Mouse (Mus musculus): ENCODE measurements at regions not wholly inside any gene's neighbourhood (a gene's known extent, or its start where the extent isn't known, plus 50 kb on each side); places are given as distances from the start of the nearest gene placed in this dataset.

DNA sequence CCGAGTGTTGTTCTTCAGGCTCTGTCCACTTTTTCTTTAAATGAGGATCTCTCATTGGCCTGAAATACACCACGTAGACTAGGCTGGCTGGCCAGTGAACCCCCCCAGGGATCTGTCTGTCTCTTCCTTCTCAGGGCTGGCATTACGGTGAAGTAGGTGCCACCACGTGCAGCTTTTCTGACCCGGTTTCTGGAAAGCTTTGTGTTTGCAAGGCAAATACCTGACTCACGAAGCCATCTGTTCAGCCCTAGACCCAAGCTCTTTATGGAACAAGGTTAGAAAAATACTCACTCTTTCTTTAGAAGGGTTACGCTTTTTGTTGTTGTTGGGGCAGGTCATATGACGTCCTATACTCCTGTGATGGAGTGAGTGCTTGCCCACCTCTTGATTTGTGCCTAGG, 133.3 kb upstream of the Ptprt start:
- Histone ChIP-seq H3K27me3 (ENCODE audit: control insufficient read depth, insufficient read depth, low read length) (no peaks in the 10 kb centered on the region), H3K4me2 (replicated peaks; ENCODE audit: low read depth) (no peak overlapping the region), H3K9me3 (ENCODE audit: control insufficient read depth, low read length) (no peaks in the 10 kb centered on the region), H3K4me1 (replicated peaks; ENCODE audit: control insufficient read depth, insufficient read depth) (no peaks in the 10 kb centered on the region), H3K9ac (ENCODE audit: low read length) (no peak overlapping the region), H3K4me3 (ENCODE audit: low read depth, low read length) (no peak overlapping the region), H3K27ac (replicated peaks) (no peak overlapping the region), H3K36me3 (ENCODE audit: control insufficient read depth, insufficient read depth, low read length) (no peaks in the 10 kb centered on the region)
- no peak for DNase-seq (ENCODE audit: low spot score)
- 83% methylated on average over 8 of the region's 8 CpGs for WGBS
- TF ChIP-seq CTCF (IDR thresholded peaks at IDR 0.05; ENCODE audit: low read depth) (no peak), EP300 (optimal IDR thresholded peaks at IDR 0.05) (no peak)
- ATAC-seq (ENCODE audit: low FRiP score, low TSS enrichment): no peak

DNA sequence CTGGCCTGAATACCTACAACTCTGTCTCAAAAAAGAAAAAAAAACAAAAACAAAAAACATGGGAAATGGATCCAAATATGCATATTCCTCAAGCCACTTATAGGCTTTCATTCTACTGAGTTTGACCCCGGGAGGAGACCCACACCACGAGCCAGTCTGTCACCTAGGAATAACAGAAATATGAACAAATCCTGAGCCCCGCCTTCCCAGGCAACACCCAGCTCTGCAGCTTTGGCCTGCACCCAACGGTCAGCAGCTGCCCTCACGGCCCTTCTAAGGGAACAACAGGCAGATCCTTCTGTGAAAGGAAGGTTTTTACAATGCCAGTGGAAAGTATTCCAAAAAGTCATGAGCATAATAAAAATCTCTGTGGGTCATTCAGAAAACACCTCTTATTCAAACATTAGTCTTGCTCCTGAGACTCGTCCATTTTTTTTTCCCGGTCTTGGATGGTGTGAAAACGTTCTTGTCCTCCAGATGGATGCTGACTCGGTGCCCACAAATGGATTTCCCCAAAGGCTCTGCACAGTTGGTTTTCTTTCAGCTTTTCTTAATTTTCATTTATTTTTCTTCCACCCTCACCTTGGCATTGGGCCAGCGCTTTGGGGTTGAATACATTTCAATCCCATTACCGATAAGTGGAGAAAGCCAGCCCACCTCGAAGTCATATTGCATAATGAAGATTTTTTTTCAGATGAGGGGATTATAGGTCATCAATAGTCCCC, 130.6 kb upstream of the Ptprt start:
- Histone ChIP-seq H3K4me3 (ENCODE audit: low read depth, low read length) (no peak overlapping the region), H3K4me1 (replicated peaks; ENCODE audit: control insufficient read depth, insufficient read depth) (no peaks in the 10 kb centered on the region), H3K9ac (ENCODE audit: low read length) (no peak overlapping the region), H3K27me3 (ENCODE audit: control insufficient read depth, insufficient read depth, low read length) (no peaks in the 10 kb centered on the region), H3K36me3 (ENCODE audit: control insufficient read depth, insufficient read depth, low read length) (no peaks in the 10 kb centered on the region), H3K9me3 (ENCODE audit: control insufficient read depth, low read length) (no peaks in the 10 kb centered on the region), H3K4me2 (replicated peaks; ENCODE audit: low read depth) (no peak overlapping the region), H3K27ac (replicated peaks) (no peak overlapping the region)
- TF ChIP-seq EP300 (optimal IDR thresholded peaks at IDR 0.05) (no peak), CTCF (IDR thresholded peaks at IDR 0.05; ENCODE audit: low read depth) (no peak)
- DNase-seq (ENCODE audit: low spot score): no peak
- no peak for ATAC-seq (ENCODE audit: low FRiP score, low TSS enrichment)
- WGBS: 48% methylated on average over 12 of the region's 12 CpGs

DNA sequence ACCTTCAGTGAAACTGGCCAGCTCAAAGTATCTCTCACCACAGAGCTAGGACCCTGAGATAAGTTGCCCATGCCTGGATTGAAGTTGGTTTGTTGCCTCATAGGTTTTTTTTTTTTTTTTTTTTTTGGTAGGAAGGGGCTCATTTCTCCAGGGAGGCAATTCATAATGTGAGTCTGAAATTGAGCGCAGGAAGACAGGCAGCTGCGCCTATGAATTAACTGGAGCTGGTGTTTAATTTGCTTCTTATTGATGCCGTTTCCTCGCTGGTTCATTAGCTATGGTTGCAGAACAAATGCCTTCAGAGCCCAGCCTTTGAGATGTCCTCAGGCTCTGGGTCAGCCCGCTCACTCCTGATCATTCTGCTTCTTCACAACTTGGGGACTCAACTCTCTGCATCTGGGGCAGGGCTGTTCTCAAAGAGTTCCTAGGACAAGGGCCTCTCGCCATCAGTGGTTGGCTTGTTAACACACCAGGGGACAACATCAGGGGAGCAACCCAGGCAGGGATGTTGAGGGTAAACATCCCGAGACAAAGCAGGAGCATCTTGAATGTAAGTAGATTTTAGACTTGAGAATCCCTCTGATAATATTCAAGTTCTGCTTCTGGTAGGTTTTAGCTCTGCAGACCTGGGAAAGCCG, 123.3 kb upstream of the Ptprt start:
- no peaks in the 10 kb centered on the region for H3K9me3 ChIP-seq (ENCODE audit: control insufficient read depth, low read length)
- H3K4me3 ChIP-seq (ENCODE audit: low read depth, low read length): no peak overlapping the region
- DNase-seq (ENCODE audit: low spot score) (no peak), ATAC-seq (ENCODE audit: low FRiP score, low TSS enrichment) (no peak)
- H3K4me1 ChIP-seq (replicated peaks; ENCODE audit: control insufficient read depth, insufficient read depth): no peaks in the 10 kb centered on the region
- H3K36me3 ChIP-seq (ENCODE audit: control insufficient read depth, insufficient read depth, low read length): no peaks in the 10 kb centered on the region
- TF ChIP-seq EP300 (optimal IDR thresholded peaks at IDR 0.05) (no peak), CTCF (IDR thresholded peaks at IDR 0.05; ENCODE audit: low read depth) (no peak)
- H3K9ac ChIP-seq (ENCODE audit: low read length): no peak overlapping the region
- H3K4me2 ChIP-seq (replicated peaks; ENCODE audit: low read depth): no peak overlapping the region
- 73% methylated on average over 8 of the region's 8 CpGs for WGBS
- no peak overlapping the region for H3K27ac ChIP-seq (replicated peaks)
- no peaks in the 10 kb centered on the region for H3K27me3 ChIP-seq (ENCODE audit: control insufficient read depth, insufficient read depth, low read length)

DNA sequence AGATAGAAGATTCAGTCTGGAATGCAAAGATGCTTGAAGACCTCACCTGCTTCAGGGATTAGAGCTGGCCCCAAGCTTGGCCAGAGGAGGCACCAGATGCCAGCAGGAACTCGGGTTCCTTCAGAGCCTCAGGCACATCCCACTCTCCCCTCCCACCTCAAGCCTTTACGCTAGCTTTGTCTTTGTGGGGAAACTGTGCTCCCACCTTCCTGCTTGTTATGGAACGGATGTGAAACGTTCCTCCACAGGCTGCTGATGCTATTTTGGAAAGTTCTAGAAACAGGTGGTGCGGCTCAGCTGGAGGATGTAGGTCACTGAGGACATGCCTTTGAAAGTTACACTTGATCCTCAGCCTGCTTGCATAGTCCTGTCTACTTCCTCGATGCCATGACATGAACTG, 120.7 kb upstream of the Ptprt start:
- H3K27ac ChIP-seq (replicated peaks): no peak overlapping the region
- no peaks in the 10 kb centered on the region for H3K4me1 ChIP-seq (replicated peaks; ENCODE audit: control insufficient read depth, insufficient read depth)
- no peak overlapping the region for H3K4me2 ChIP-seq (replicated peaks; ENCODE audit: low read depth)
- whole genome bisulfite sequencing: 76% methylated on average over 6 of the region's 6 CpGs
- no peaks in the 10 kb centered on the region for H3K27me3 ChIP-seq (ENCODE audit: control insufficient read depth, insufficient read depth, low read length)
- no peak for ATAC-seq (ENCODE audit: low FRiP score, low TSS enrichment)
- H3K9me3 ChIP-seq (ENCODE audit: control insufficient read depth, low read length): no peaks in the 10 kb centered on the region
- no peak for TF ChIP-seq EP300 (optimal IDR thresholded peaks at IDR 0.05)
- TF ChIP-seq CTCF (IDR thresholded peaks at IDR 0.05; ENCODE audit: low read depth): no peak
- H3K36me3 ChIP-seq (ENCODE audit: control insufficient read depth, insufficient read depth, low read length): no peaks in the 10 kb centered on the region
- H3K9ac ChIP-seq (ENCODE audit: low read length): no peak overlapping the region
- no peak for DNase-seq (ENCODE audit: low spot score)
- H3K4me3 ChIP-seq (ENCODE audit: low read depth, low read length): no peak overlapping the region

DNA sequence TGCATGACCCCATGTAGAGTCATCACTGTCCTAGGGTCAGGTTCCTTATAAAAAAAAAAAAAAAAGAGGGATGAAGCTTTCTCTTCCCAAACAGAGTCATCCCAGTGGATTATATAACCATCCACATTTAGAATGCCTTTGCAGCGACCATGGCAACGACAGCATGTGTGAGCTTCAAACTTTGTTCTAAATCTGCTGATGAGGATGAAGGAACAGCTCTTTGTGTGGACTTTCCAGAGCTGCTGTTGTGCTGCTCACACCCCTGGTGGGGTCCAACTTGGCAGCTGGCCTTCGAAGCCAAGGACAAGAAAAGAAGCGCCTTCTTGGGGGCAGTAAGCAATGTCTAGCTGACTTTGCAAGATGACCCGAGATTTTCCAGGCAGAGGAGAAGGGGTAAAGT, 115.6 kb upstream of the Ptprt start:
- Histone ChIP-seq H3K27me3 (ENCODE audit: control insufficient read depth, insufficient read depth, low read length) (no peaks in the 10 kb centered on the region), H3K4me2 (replicated peaks; ENCODE audit: low read depth) (no peak overlapping the region), H3K4me1 (replicated peaks; ENCODE audit: control insufficient read depth, insufficient read depth) (no peaks in the 10 kb centered on the region), H3K9me3 (ENCODE audit: control insufficient read depth, low read length) (no peaks in the 10 kb centered on the region), H3K9ac (ENCODE audit: low read length) (no peak overlapping the region), H3K27ac (replicated peaks) (no peak overlapping the region), H3K36me3 (ENCODE audit: control insufficient read depth, insufficient read depth, low read length) (no peaks in the 10 kb centered on the region), H3K4me3 (ENCODE audit: low read depth, low read length) (no peak overlapping the region)
- 73% methylated on average over 5 of the region's 5 CpGs for WGBS
- TF ChIP-seq CTCF (IDR thresholded peaks at IDR 0.05; ENCODE audit: low read depth): no peak
- TF ChIP-seq EP300 (optimal IDR thresholded peaks at IDR 0.05): no peak
- ATAC-seq (ENCODE audit: low FRiP score, low TSS enrichment) (no peak), DNase-seq (ENCODE audit: low spot score) (no peak)

DNA sequence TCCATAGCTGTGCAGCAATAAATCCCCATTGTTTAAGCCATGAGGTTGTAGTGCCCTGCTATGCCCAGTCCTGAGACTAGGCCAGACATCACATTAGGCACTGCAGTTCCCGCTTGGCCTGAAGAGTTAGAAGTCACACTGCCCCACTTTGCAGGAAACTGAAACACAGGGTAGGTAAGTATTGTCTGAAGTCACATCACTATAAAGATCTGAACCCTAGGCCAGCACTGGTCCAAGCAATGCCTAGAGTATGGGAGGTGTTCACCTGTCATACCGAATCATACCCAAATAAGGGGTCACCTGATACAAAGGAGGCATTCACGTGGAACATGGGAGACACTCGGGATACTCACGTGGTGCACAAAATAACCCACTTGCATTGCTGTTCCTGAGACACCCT, 111.6 kb upstream of the Ptprt start:
- Histone ChIP-seq H3K4me1 (replicated peaks; ENCODE audit: control insufficient read depth, insufficient read depth) (no peaks in the 10 kb centered on the region), H3K27me3 (ENCODE audit: control insufficient read depth, insufficient read depth, low read length) (no peaks in the 10 kb centered on the region), H3K4me2 (replicated peaks; ENCODE audit: low read depth) (no peak overlapping the region), H3K9ac (ENCODE audit: low read length) (no peak overlapping the region), H3K27ac (replicated peaks) (no peak overlapping the region), H3K4me3 (ENCODE audit: low read depth, low read length) (no peak overlapping the region), H3K9me3 (ENCODE audit: control insufficient read depth, low read length) (no peaks in the 10 kb centered on the region), H3K36me3 (ENCODE audit: control insufficient read depth, insufficient read depth, low read length) (no peaks in the 10 kb centered on the region)
- WGBS: 91% methylated on average over 5 of the region's 5 CpGs
- ATAC-seq (ENCODE audit: low FRiP score, low TSS enrichment) (no peak), DNase-seq (ENCODE audit: low spot score) (no peak)
- TF ChIP-seq CTCF (IDR thresholded peaks at IDR 0.05; ENCODE audit: low read depth): no peak
- no peak for TF ChIP-seq EP300 (optimal IDR thresholded peaks at IDR 0.05)

Measured in stomach, postnatal 0 days (tissue).